Mouse (Mus musculus): Measurements from ENCODE around the gene Gm12117. TPM values are rescaled to one million over a fixed set of nuclear protein-coding genes. Genes with fewer than 3 reads are reported as not detected.

Gene Gm12117
- not detected for total RNA-seq (2023)

GRCm38 (mm10) chr11:33276637-33277036, at the start of gene Gm12117:
TSS of gene Gm12117 (minus strand) at chr11:33276737.

Other genes starting within 250 kb of the Gm12117 start
- gene Fgf18, start 129.3 kb downstream of the Gm12117 start, total RNA-seq (2023): not detected
- 100 to 1,000 TPM; 215 to 243 TPM for gene Npm1, start 113.5 kb downstream of the Gm12117 start, total RNA-seq (2023)
- gene Tlx3, start 73.1 kb downstream of the Gm12117 start, total RNA-seq (2023): not detected
- gene Ranbp17, start 237.0 kb upstream of the Gm12117 start, total RNA-seq (2023): 1 to 10 TPM; 1.6 to 2.0 TPM